Mouse (Mus musculus) gastrocnemius, postnatal 14 days (tissue): ENCODE data around the gene Hspbp1. TPM values are rescaled to one million over a fixed set of nuclear protein-coding genes. Genes with fewer than 3 reads are reported as not detected.
A peak's percentile ranks its signal among the peaks of the same experiment; 100 is the strongest.

Experiments used
- DNase-seq: peaks from one replicate; pipeline ENCODE4 v3.0.0; 2021; ENCODE audit warnings: mixed read lengths
- intact Hi-C: fragments of 180-260 bp; cut with DNase I; formaldehyde crosslinking; loops from one replicate; pipeline ENCODE4 v1.15.1; 2025; ENCODE audit warnings: low total_unique reads
- long read RNA-seq, 2 experiments: library from polyadenylated mRNA; stranded (forward); transcript quantifications; one replicate each; pipeline ENCODE4 v2.0.0; 2021
- total RNA-seq, 2 experiments: library from RNA; stranded (reverse); gene quantifications; 2 replicates each; pipeline ENCODE4 v1.2.3; 2021

Gene Hspbp1
- total RNA-seq = 10 to 100 TPM; 19.7 to 20.3 TPM
- long read RNA-seq, experiment 1, transcript Hspbp1-201 (8 exons, 1,593 nt) = major isoform, 6 of 31 reads
- long read RNA-seq, experiment 1, partial matches to known transcripts = 7 of 31 reads
- long read RNA-seq, experiment 1, other reads (novel, unspliced or antisense) = 18 of 31 reads
- long read RNA-seq, experiment 2, transcript Hspbp1-201 (8 exons, 1,593 nt) = major isoform, 5 of 29 reads
- long read RNA-seq, experiment 2, partial matches to known transcripts = 1 of 29 reads
- long read RNA-seq, experiment 2, other reads (novel, unspliced or antisense) = 23 of 29 reads

GRCm38 (mm10) chr7:4684632-4685417 lies at the start of gene Hspbp1:
Gene Hspbp1 (minus strand): TSS chr7:4685068.
- intact Hi-C loops = no loop called here
- DNase-seq = peak; percentile 88

GRCm38 (mm10) chr7:4732968-4733392 lies 48.1 kb upstream of the Hspbp1 start:
- DNase-seq = no peak
- intact Hi-C loops = no loop called here

GRCm38 (mm10) chr7:4731090-4731489 lies 46.2 kb upstream of the Hspbp1 start:
- DNase-seq = no peak

GRCm38 (mm10) chr7:4725169-4725568 lies 40.3 kb upstream of the Hspbp1 start, which contains the start of gene Tmem150b:
Gene Tmem150b (minus strand): TSS chr7:4725249.
- intact Hi-C loops = no loop called here
- DNase-seq = no peak

More at GRCm38 (mm10) chr7:4731090-4731489, 46.2 kb upstream of the Hspbp1 start:
- intact Hi-C loops = no loop called here

- intact Hi-C loops = no loop called here
- no peak for DNase-seq
Observed at GRCm38 (mm10) chr7:4724359-4724758, 39.5 kb upstream of the Hspbp1 start.

- intact Hi-C loops = no loop called here
Observed at GRCm38 (mm10) chr7:4723508-4723907, 38.6 kb upstream of the Hspbp1 start.

GRCm38 (mm10) chr7:4719276-4719675 lies 34.4 kb upstream of the Hspbp1 start:
- intact Hi-C loops = no loop called here

More at GRCm38 (mm10) chr7:4723508-4723907, 38.6 kb upstream of the Hspbp1 start:
- DNase-seq = no peak

GRCm38 (mm10) chr7:4716955-4717354 lies 32.1 kb upstream of the Hspbp1 start:
- intact Hi-C loops = no loop called here
- no peak for DNase-seq

More at GRCm38 (mm10) chr7:4719276-4719675, 34.4 kb upstream of the Hspbp1 start:
- DNase-seq = no peak

- no peak for DNase-seq
- intact Hi-C loops = no loop called here
Observed at GRCm38 (mm10) chr7:4712594-4712993, 27.7 kb upstream of the Hspbp1 start.

GRCm38 (mm10) chr7:4705098-4705497 lies 20.2 kb upstream of the Hspbp1 start:
- peak; percentile 27 for DNase-seq

GRCm38 (mm10) chr7:4703195-4703594 lies 18.3 kb upstream of the Hspbp1 start:
- DNase-seq = no peak
- intact Hi-C loops = loop anchor here (5.0 kb wide), 1 partner anchor 84 kb away; the partner anchor contains the start of gene Tmem238

More at GRCm38 (mm10) chr7:4705098-4705497, 20.2 kb upstream of the Hspbp1 start:
- intact Hi-C loops = no loop called here

- peak; percentile 36 for DNase-seq
- intact Hi-C loops = loop anchor here (5.0 kb wide), 1 partner anchor 85 kb away; the partner anchor contains the start of gene Tmem238
Observed at GRCm38 (mm10) chr7:4702334-4702733, 17.5 kb upstream of the Hspbp1 start.

GRCm38 (mm10) chr7:4693004-4693403 lies 8.1 kb upstream of the Hspbp1 start:
- no peak for DNase-seq
- intact Hi-C loops = no loop called here

GRCm38 (mm10) chr7:4690951-4691653 lies 6.2 kb upstream of the Hspbp1 start:
- DNase-seq = no peak
- intact Hi-C loops = no loop called here

GRCm38 (mm10) chr7:4690387-4690786 lies 5.5 kb upstream of the Hspbp1 start, which contains the start of gene Brsk1:
Gene Brsk1 (plus strand): TSS chr7:4690604.
- intact Hi-C loops = no loop called here
- DNase-seq = peak; percentile 80

- DNase-seq = no peak
- intact Hi-C loops = no loop called here
Observed at GRCm38 (mm10) chr7:4684203-4684602, 665 bp downstream of the Hspbp1 start.

GRCm38 (mm10) chr7:4683307-4683706 lies 1.6 kb downstream of the Hspbp1 start:
- intact Hi-C loops = no loop called here
- DNase-seq = no peak

GRCm38 (mm10) chr7:4675200-4675599 lies 9.7 kb downstream of the Hspbp1 start:
- no peak for DNase-seq
- intact Hi-C loops = no loop called here

- DNase-seq = no peak
- intact Hi-C loops = no loop called here
Observed at GRCm38 (mm10) chr7:4674114-4674731, 10.6 kb downstream of the Hspbp1 start.
